Mouse (Mus musculus): ENCODE measurements around the gene Rpl23. TPM values are rescaled to one million over a fixed set of nuclear protein-coding genes. Genes with fewer than 3 reads are reported as not detected.

Gene Rpl23
- 756 and 842 TPM in 2 replicates for polyA plus RNA-seq (2014; fragmentation: Nextera tagmentation; extraction: Ambion mirVana)

GRCm38 (mm10) chr11:97781832-97782563, at the start of gene Rpl23:
Gene Rpl23, minus strand, starts transcription at chr11:97782437.
- peak within 1 kb of the TSS; percentile 95 for H3K27ac ChIP-seq (ENCODE audit: low read depth, low read length)
- no peaks in the 10 kb centered on the region for H3K27me3 ChIP-seq (replicated peaks; ENCODE audit: control insufficient read depth, insufficient read depth, low read length)
- H3K4me2 ChIP-seq: peak within 1 kb of the TSS; percentile 92
- no peaks in the 10 kb centered on the region; the same call in 1 of the 2 replicates for H3K9me3 ChIP-seq (ENCODE audit: control insufficient read depth, low read length)
- H3K36me3 ChIP-seq (ENCODE audit: control insufficient read depth, insufficient read depth, low read length): peaks cover 39% of the 10 kb centered on the region
- H3K4me1 ChIP-seq (replicated peaks; ENCODE audit: control insufficient read depth, insufficient read depth, low read length): peaks cover 11% of the 10 kb centered on the region
- under 1% methylated on average over 67 of the region's 67 CpGs for WGBS
- H3K9ac ChIP-seq (ENCODE audit: low read depth, low read length): peak within 1 kb of the TSS; percentile 100
- DNase-seq (ENCODE audit: low spot score) (peak; percentile 99), ATAC-seq (replicated peaks; ENCODE audit: low FRiP score) (peak; percentile 89)
- H3K4me3 ChIP-seq (ENCODE audit: low read depth, low read length): peak within 1 kb of the TSS; percentile 97

- Histone ChIP-seq H3K4me2 (no peak overlapping the region), H3K27me3 (replicated peaks; ENCODE audit: control insufficient read depth, insufficient read depth, low read length) (no peaks in the 10 kb centered on the region), H3K4me3 (ENCODE audit: low read depth, low read length) (no peak overlapping the region), H3K36me3 (ENCODE audit: control insufficient read depth, insufficient read depth, low read length) (peaks cover 11% of the 10 kb centered on the region), H3K4me1 (replicated peaks; ENCODE audit: control insufficient read depth, insufficient read depth, low read length) (0 out of 2 replicates have a peak, but pooled peaks cover 2% of the 10 kb centered on the region), H3K9me3 (ENCODE audit: control insufficient read depth, low read length) (no peaks in the 10 kb centered on the region), H3K9ac (ENCODE audit: low read depth, low read length) (no peak overlapping the region), H3K27ac (ENCODE audit: low read depth, low read length) (no peak overlapping the region)
- 88% methylated on average over 11 of the region's 11 CpGs for WGBS
- peak; percentile 29 for DNase-seq (ENCODE audit: low spot score)
- no peak for ATAC-seq (replicated peaks; ENCODE audit: low FRiP score)
Observed at GRCm38 (mm10) chr11:97832001-97832400, 49.8 kb upstream of the Rpl23 start.

GRCm38 (mm10) chr11:97830501-97830900, 48.3 kb upstream of the Rpl23 start:
- peaks cover 7% of the 10 kb centered on the region; the same call in 1 of the 2 replicates for H3K4me1 ChIP-seq (replicated peaks; ENCODE audit: control insufficient read depth, insufficient read depth, low read length)
- no peak overlapping the region for H3K4me2 ChIP-seq
- no peaks in the 10 kb centered on the region for H3K9me3 ChIP-seq (ENCODE audit: control insufficient read depth, low read length)
- WGBS: 68% methylated on average over 6 of the region's 6 CpGs
- DNase-seq (ENCODE audit: low spot score) (no peak), ATAC-seq (replicated peaks; ENCODE audit: low FRiP score) (no peak)
- H3K36me3 ChIP-seq (ENCODE audit: control insufficient read depth, insufficient read depth, low read length): peaks cover 11% of the 10 kb centered on the region
- no peaks in the 10 kb centered on the region for H3K27me3 ChIP-seq (replicated peaks; ENCODE audit: control insufficient read depth, insufficient read depth, low read length)
- H3K27ac ChIP-seq (ENCODE audit: low read depth, low read length): no peak overlapping the region
- H3K4me3 ChIP-seq (ENCODE audit: low read depth, low read length): no peak overlapping the region
- no peak overlapping the region for H3K9ac ChIP-seq (ENCODE audit: low read depth, low read length)

GRCm38 (mm10) chr11:97829913-97830476, 47.8 kb upstream of the Rpl23 start:
- H3K9me3 ChIP-seq (ENCODE audit: control insufficient read depth, low read length): no peaks in the 10 kb centered on the region
- DNase-seq (ENCODE audit: low spot score) (no peak), ATAC-seq (replicated peaks; ENCODE audit: low FRiP score) (no peak)
- H3K4me2 ChIP-seq: no peak overlapping the region
- H3K27me3 ChIP-seq (replicated peaks; ENCODE audit: control insufficient read depth, insufficient read depth, low read length): no peaks in the 10 kb centered on the region
- peaks cover 11% of the 10 kb centered on the region; the same call in 1 of the 2 replicates for H3K4me1 ChIP-seq (replicated peaks; ENCODE audit: control insufficient read depth, insufficient read depth, low read length)
- H3K36me3 ChIP-seq (ENCODE audit: control insufficient read depth, insufficient read depth, low read length): peaks cover 15% of the 10 kb centered on the region
- H3K4me3 ChIP-seq (ENCODE audit: low read depth, low read length): no peak overlapping the region
- WGBS: 52% methylated on average over 12 of the region's 12 CpGs
- no peak overlapping the region for H3K27ac ChIP-seq (ENCODE audit: low read depth, low read length)
- no peak overlapping the region for H3K9ac ChIP-seq (ENCODE audit: low read depth, low read length)

- no peaks in the 10 kb centered on the region for H3K9me3 ChIP-seq (ENCODE audit: control insufficient read depth, low read length)
- WGBS: 71% methylated on average over 7 of the region's 7 CpGs
- H3K36me3 ChIP-seq (ENCODE audit: control insufficient read depth, insufficient read depth, low read length): peaks cover 12% of the 10 kb centered on the region
Observed at GRCm38 (mm10) chr11:97829365-97829764, 47.1 kb upstream of the Rpl23 start.

GRCm38 (mm10) chr11:97827654-97828053, 45.4 kb upstream of the Rpl23 start:
- Histone ChIP-seq H3K27ac (ENCODE audit: low read depth, low read length) (no peak overlapping the region), H3K4me3 (ENCODE audit: low read depth, low read length) (no peak overlapping the region), H3K36me3 (ENCODE audit: control insufficient read depth, insufficient read depth, low read length) (peaks cover 6% of the 10 kb centered on the region; the same call in 1 of the 2 replicates), H3K9me3 (ENCODE audit: control insufficient read depth, low read length) (no peaks in the 10 kb centered on the region), H3K4me2 (no peak overlapping the region), H3K9ac (ENCODE audit: low read depth, low read length) (no peak overlapping the region), H3K27me3 (replicated peaks; ENCODE audit: control insufficient read depth, insufficient read depth, low read length) (no peaks in the 10 kb centered on the region), H3K4me1 (replicated peaks; ENCODE audit: control insufficient read depth, insufficient read depth, low read length) (peaks cover 11% of the 10 kb centered on the region)
- ATAC-seq (replicated peaks; ENCODE audit: low FRiP score) (no peak), DNase-seq (ENCODE audit: low spot score) (no peak)
- WGBS: 72% methylated on average over 6 of the region's 6 CpGs

More at GRCm38 (mm10) chr11:97829365-97829764, 47.1 kb upstream of the Rpl23 start:
- no peak for DNase-seq (ENCODE audit: low spot score)
- no peak for ATAC-seq (replicated peaks; ENCODE audit: low FRiP score)
- Histone ChIP-seq H3K4me1 (replicated peaks; ENCODE audit: control insufficient read depth, insufficient read depth, low read length) (peaks cover 11% of the 10 kb centered on the region; the same call in 1 of the 2 replicates), H3K4me2 (no peak overlapping the region), H3K27ac (ENCODE audit: low read depth, low read length) (peak overlapping the region; percentile 13; the same call in 1 of the 2 replicates), H3K4me3 (ENCODE audit: low read depth, low read length) (no peak overlapping the region), H3K9ac (ENCODE audit: low read depth, low read length) (no peak overlapping the region), H3K27me3 (replicated peaks; ENCODE audit: control insufficient read depth, insufficient read depth, low read length) (no peaks in the 10 kb centered on the region)

- 0 out of 2 replicates have a peak overlapping the region, but pooled peaks have one; percentile 9 for H3K27ac ChIP-seq (ENCODE audit: low read depth, low read length)
- no peaks in the 10 kb centered on the region for H3K9me3 ChIP-seq (ENCODE audit: control insufficient read depth, low read length)
- no peak overlapping the region for H3K9ac ChIP-seq (ENCODE audit: low read depth, low read length)
- no peak overlapping the region for H3K4me3 ChIP-seq (ENCODE audit: low read depth, low read length)
- 46% methylated on average over 7 of the region's 7 CpGs for WGBS
- peaks cover 7% of the 10 kb centered on the region; the same call in 1 of the 2 replicates for H3K36me3 ChIP-seq (ENCODE audit: control insufficient read depth, insufficient read depth, low read length)
- no peaks in the 10 kb centered on the region for H3K27me3 ChIP-seq (replicated peaks; ENCODE audit: control insufficient read depth, insufficient read depth, low read length)
- H3K4me2 ChIP-seq: peak overlapping the region; percentile 8; the same call in 1 of the 2 replicates
- ATAC-seq (replicated peaks; ENCODE audit: low FRiP score) (no peak), DNase-seq (ENCODE audit: low spot score) (no peak)
- H3K4me1 ChIP-seq (replicated peaks; ENCODE audit: control insufficient read depth, insufficient read depth, low read length): peaks cover 14% of the 10 kb centered on the region
Observed at GRCm38 (mm10) chr11:97826414-97826813, 44.2 kb upstream of the Rpl23 start.

GRCm38 (mm10) chr11:97825971-97826370, 43.7 kb upstream of the Rpl23 start:
- WGBS: 67% methylated on average over 9 of the region's 9 CpGs
- Histone ChIP-seq H3K9ac (ENCODE audit: low read depth, low read length) (no peak overlapping the region), H3K9me3 (ENCODE audit: control insufficient read depth, low read length) (no peaks in the 10 kb centered on the region), H3K4me2 (peak overlapping the region; percentile 8; the same call in 1 of the 2 replicates), H3K27ac (ENCODE audit: low read depth, low read length) (0 out of 2 replicates have a peak overlapping the region, but pooled peaks have one; percentile 9), H3K4me3 (ENCODE audit: low read depth, low read length) (no peak overlapping the region), H3K4me1 (replicated peaks; ENCODE audit: control insufficient read depth, insufficient read depth, low read length) (peaks cover 18% of the 10 kb centered on the region), H3K27me3 (replicated peaks; ENCODE audit: control insufficient read depth, insufficient read depth, low read length) (no peaks in the 10 kb centered on the region), H3K36me3 (ENCODE audit: control insufficient read depth, insufficient read depth, low read length) (peaks cover 8% of the 10 kb centered on the region; the same call in 1 of the 2 replicates)
- ATAC-seq (replicated peaks; ENCODE audit: low FRiP score) (no peak), DNase-seq (ENCODE audit: low spot score) (no peak)

Data from liver, embryonic 11.5 days (tissue).